Mouse (Mus musculus): ENCODE measurements at regions not wholly inside any gene's neighbourhood (a gene's known extent, or its start where the extent isn't known, plus 50 kb on each side); places are given as distances from the start of the nearest gene placed in this dataset.

DNA sequence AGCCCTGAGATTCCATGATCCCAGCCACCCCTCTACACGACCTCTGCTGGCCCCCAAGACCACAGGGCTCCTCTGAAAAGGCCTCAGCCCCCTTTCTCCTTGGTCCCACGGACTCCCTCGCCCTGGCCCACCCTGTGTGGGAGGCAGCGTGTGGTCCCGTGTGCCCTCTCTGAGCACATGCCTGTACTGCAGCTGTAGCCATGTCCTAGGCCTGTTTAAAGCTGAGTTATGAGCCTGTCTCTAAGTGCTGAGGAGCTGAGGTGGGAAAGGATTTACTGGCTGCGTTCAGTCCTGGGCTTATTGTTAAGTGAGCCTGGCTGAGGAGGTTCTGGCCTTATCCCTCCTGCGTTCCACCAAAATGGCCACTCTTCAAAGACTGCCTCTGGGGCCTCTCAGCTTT, 102.6 kb downstream of the Vegfa start:
- DNase-seq (ENCODE audit: low read depth, low spot score), result no peak

DNA sequence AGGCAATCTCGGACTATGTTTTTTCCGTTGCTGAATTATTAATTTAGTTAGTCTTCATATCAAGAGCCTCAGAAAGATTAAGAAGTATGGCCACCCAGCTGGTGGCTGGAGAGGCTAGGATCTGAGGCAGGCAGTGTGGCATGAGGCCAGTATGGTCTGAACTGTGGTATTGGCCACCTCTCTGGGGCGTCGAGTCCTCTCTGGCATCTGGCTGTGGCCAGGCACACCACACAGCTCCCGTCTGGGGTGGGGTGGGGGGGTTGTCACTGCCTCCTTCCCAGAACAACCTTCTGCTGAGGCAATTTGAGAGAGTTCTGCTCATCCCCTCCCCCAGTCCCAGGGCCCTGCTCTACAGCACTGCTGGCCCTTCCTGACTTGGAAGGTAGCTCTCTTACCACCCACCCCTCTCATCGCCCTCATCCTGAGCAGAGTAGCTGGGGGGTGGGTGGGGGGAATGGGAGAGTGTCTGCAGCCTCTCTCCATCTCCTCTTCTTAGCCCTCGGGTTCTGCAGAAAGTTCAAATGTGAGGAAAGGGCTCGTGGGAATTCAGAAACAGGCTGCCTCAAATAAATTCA, 103.2 kb downstream of the Vegfa start:
- DNase-seq (ENCODE audit: low read depth, low spot score), result no peak

DNA sequence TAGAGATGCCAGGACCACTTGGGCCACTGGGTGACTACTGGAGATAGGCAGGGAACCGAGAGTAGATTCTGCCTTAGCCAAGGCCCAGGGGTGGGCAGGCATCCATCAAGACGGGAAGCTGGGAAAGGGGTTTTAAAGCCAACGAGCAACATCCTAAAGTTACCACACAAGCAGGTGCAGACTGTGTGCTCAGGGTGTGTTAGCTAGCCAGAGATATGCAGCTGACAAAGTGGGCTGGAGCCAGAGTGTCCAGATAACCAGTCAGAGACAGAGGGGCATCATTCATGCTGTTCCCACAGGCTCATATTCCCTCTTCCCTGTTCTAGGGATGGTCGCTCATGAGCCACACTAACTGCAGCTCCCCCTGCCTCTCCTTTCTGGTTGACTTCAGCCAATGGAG, 104.2 kb downstream of the Vegfa start:
- DNase-seq (ENCODE audit: low read depth, low spot score), result no peak

DNA sequence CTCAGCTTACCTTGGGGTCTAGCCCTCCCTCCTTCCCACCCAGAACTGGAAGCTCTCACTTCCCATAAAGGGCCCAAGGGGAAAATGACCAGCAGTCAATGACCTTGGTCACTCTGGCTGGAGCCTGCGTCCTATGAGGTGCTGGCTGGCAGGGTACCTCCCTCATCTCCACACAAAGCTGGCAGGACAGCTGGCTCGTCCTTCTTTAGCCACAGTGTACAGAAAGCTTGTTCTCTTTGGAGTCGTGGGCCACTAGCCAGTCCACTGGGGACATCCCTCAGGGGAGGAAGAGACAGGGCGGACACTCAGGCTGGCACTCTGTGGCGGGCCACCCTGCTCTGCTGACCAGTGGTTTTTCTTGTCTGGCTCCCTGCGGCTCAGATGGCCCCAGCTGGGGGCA, 106.3 kb downstream of the Vegfa start:
- no peak for DNase-seq (ENCODE audit: low read depth, low spot score)

DNA sequence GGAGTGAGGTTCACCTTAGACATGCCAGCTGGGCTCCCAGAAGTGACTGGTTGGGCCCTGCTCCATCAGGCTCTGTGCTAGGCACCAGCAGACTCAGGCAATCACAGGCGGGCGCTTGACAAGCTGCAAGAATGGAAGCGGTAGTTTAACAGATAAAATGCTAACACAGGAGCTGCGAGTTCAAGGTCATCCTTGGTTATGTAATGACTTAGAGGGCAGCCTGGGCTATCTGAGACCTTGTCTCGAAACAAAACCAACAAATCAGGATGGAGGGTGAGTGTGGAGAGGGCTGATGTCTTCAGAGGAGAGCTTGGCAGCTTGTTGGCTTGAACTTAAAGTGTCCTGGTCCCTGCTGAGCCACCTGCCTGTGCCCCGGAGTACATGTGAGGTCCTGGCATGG, 107.6 kb downstream of the Vegfa start:
- no peak for DNase-seq (ENCODE audit: low read depth, low spot score)

DNA sequence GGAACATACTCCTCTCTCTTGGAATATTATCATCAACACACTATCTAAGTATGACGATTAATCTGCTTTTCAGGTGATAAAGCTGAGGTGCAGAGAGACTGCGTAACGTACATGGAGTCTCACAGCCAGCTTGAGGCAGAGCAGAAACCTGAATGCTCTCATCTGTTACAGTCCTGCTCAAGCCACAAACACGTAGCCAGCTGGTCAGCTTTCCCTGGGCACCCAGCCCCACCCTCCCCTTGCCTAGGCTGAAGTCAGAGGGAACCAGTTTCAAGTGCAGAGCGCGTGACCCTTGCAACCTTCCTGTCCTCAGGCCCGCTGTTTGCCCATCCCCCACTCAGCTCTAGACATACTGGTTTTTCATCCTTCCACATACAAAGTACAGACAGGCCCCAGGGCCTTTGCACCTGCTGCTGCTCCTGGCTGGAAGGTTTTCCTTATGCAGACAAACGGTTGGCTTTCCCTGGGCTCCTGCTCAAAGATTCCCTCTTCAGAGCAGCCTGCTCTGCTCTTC, 108.9 kb downstream of the Vegfa start:
- DNase-seq (ENCODE audit: low read depth, low spot score), result no peak

GRCm38 (mm10) chr17:45917647-45918046, 114.5 kb downstream of the Vegfa start:
- DNase-seq (ENCODE audit: low read depth, low spot score), result no peak

DNA sequence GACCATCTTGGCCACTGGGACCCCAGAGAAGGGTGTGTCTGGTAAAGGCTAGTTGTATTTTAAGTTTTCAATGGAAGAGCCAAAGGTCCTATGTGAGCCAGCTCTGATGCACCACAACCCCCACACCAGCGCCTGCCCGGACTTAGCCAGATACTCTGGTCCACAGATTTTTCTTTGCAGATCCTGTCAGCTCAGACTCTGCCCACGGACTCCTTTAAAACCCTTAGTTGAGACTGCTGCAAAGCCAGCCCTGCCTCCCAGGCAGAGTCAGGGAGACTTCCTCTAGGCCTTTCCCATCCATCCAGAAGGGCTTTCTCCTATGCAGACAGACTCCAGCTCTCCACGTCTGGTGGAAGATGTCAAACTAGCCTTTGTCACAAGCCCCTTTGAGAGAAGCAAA, 115.2 kb downstream of the Vegfa start:
- no peak for DNase-seq (ENCODE audit: low read depth, low spot score)

DNA sequence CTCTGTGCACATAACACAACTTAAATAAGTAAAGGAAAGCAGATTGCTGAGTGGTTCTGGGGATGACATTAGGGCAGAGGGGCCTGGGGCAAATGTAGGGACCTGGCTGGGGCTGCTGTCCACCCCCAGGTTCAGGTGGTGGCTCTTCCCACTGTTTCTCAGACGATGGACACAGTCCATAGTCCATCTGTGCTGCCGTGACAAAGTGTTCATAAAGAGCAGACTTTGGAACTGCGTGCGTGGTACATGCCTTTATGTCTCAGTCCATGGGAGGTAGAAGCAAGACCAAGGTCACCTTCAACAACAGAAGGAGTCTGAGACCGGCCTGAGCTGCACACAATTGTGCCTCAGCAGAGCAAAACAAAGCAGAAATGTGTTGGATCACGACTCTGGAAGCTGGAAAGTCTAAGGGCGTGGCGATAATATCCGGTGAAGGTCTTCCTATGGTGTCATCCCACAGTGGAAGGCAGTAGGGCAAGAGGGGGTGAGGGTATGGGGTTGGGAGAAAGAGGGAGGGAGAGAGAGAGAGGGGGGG, 117.4 kb downstream of the Vegfa start:
- no peak for DNase-seq (ENCODE audit: low read depth, low spot score)

DNA sequence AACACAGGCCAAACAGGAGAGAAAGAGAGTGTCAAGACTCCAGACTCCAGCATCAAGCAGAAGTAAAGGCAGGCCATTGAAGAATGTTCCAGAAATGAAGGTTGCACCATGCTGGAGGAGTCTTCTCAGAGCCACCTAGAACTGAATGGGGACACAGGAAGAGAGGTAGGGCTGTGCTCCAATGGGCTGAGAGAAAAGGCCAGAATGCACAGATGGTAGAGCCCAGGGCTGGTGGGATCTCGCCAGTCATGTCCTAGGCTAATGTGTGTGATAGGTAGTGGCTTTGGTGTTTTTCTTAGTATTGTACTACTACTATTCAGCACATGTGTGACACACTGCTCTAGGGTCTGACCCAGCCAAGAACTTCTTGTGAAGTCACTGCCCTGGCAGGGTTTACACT, 117.9 kb downstream of the Vegfa start:
- DNase-seq (ENCODE audit: low read depth, low spot score), result no peak

GRCm38 (mm10) chr17:45913671-45914070, 118.5 kb downstream of the Vegfa start:
- no peak for DNase-seq (ENCODE audit: low read depth, low spot score)

DNA sequence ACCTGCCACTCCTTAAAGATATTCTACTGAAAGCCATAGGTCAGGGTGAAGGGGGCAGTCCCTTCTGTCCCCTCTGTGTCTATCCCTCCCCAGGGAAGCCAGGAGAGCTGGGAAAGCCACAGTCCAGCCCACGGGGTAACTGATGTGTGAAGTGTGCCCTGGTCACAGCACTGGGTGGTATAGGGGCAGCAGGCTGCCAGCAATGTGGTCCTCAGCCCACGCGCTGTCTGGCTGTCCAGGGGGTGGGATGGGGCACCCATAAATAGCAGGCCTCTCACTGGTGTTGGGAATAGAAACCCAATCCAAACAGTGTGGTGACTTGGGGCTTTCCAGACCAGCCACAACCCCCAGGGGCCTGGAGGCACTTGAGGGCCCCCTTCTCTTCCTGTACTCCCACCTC, 120.0 kb downstream of the Vegfa start:
- no peak for DNase-seq (ENCODE audit: low read depth, low spot score)

- DNase-seq (ENCODE audit: low read depth, low spot score), result no peak
Measured at GRCm38 (mm10) chr17:45911201-45911731, 120.9 kb downstream of the Vegfa start.

DNA sequence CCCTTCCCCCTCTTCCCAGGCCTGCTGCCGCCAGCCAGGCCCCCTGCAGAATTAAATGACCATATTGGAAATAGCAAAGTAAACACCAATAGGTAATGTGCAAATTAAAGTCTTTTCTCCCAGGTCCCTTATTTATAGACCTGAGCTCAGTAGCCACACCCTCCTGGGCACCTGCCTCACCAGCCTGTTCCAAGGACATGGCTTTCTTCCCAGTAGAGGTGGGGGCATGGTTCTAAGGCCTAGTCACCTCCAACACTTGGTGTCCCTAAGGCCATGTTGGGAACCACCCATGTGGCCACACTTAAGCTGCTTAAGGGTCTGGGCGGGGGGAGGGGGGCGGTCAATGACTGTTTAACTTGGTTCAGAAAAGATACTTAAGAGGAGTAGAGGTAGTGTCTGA, 121.9 kb downstream of the Vegfa start:
- no peak for DNase-seq (ENCODE audit: low read depth, low spot score)

DNA sequence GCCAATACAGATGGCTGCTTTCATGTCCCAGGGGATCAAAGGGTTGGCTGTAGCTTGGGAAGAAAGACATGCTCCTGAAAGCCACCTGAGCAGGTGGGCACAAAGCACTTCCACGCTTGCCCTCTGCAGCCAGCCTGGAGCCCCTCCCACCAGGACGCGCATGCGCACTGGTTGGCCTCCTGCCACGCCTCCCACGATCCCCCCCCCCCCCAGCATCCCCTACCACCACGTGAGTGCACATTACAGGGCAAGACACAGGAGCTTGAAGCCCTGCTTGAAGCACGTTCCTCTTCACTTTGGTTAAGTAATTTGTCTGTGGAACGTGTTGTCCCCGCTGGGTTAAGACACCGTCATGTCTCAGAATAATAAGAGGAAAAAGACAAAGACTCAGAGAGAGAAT, 124.6 kb downstream of the Vegfa start:
- DNase-seq (ENCODE audit: low read depth, low spot score), result no peak

DNA sequence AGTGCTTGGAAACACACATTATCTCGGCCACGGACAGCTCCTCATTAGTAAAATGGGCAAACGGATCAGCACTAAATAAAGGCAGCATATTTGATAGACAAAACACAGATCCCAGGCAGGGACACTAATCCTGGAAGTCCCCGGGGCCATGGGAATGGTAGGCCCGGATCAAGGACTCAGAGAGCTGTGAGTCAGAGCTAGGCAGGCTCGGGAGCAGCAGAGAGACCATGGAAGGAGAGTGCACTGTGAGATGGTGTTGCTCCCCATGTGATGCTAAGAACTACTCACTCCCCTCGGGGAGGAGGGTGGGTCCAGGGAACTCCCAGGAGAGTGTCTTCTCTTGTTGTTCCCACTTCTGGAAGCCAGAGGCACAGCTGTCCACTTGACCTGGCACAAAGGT, 126.6 kb downstream of the Vegfa start:
- DNase-seq (ENCODE audit: low read depth, low spot score), result no peak

DNA sequence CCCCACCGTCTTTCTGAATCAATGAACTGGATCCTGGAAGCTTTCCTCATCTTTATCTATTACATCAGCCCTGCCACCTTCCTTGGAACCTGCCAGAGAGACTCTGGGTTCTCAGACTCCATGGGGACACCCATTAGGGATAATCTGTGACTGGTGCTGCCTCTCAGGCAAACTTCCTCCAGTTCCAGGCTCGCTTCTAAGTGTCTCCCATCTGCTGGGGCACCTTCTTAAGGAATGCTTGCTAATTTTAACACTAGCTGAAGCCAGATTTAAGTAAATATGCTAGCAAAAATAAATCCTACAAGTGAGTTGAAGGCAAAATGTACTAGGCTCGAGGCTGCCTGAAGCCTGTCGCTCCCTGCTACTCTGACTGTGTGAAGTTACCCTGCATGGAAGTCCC, 127.9 kb downstream of the Vegfa start:
- DNase-seq (ENCODE audit: low read depth, low spot score), result no peak

DNA sequence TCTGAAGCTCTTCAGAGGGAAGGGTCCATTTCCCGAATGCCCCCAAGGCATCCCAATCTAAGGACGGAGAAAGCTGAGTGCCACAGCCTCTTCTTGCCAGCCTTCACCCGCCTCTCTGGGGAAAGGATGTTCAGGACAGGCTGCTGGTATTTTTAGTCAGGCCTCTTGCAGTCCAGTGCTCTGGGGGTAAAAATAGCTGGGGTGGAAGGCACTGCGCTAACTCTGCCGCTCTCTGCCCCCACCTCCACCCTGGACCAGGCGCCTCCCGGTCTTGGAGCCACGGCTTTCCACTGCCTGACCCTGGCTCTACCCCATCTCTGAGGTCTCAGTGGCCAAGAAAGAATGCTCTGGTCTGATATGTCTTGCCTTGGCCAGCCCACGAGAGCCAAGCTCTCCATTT, 128.9 kb downstream of the Vegfa start:
- DNase-seq (ENCODE audit: low read depth, low spot score), result no peak

GRCm38 (mm10) chr17:45902668-45903067, 129.5 kb downstream of the Vegfa start:
- no peak for DNase-seq (ENCODE audit: low read depth, low spot score)

GRCm38 (mm10) chr17:45896922-45897302, 135.3 kb downstream of the Vegfa start:
- no peak for DNase-seq (ENCODE audit: low read depth, low spot score)

DNA sequence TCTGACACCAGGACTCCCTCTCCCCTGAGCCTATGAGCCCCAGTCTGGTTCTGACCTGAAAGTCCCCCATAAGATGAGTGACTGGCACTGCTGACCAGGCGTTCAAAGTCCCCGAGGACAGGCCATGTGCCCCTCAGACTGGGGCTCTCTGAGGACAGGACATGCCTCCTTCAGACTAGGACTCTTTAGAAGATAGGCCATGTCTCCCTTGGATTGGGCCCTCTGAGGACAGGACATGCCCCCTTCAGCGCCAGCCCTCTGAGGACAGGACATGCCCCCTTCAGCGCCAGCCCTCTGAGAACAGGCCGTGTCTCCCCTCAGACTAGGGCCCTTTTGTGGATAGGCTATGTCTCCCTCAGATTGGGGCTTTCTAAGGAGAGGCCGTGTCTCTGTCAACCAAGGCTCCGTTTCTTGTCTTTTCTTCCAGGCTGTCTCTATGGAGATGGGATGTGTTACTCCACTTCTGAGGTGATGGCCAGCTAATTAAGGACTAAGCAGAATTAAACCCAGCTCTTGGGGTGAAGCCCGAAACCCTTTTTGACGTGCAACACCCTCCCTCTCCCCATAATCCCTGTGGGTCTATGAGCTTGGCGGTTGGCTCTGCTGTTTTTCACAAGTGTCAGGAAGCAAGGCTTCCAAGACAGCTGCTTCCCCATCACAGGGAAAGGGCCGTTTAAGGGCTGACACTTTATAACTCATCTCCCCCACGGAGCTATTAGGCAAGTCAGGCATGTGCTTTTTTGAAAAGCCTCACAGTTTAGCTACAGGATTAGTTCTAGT, 135.8 kb downstream of the Vegfa start:
- DNase-seq (ENCODE audit: low read depth, low spot score), result no peak

DNA sequence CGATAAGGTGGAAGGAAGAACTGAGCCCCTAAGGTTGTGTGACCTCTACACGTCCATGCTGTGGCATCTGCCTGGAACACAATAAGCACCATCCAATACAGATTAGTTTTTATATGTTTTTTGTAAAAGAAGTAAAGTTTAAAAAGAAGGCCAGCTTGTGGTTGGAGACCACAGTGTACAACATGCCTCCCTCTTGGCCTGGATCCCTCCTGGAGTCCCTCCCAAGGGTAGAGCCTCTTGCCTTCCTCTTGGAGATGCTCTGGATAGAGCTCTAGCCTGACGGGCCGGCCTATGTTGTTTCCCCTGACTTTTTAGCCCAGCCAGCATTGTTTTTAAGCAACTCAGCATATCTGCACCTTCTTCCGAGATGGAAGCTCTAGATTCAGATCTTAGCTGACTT, 138.0 kb downstream of the Vegfa start:
- no peak for DNase-seq (ENCODE audit: low read depth, low spot score)

DNA sequence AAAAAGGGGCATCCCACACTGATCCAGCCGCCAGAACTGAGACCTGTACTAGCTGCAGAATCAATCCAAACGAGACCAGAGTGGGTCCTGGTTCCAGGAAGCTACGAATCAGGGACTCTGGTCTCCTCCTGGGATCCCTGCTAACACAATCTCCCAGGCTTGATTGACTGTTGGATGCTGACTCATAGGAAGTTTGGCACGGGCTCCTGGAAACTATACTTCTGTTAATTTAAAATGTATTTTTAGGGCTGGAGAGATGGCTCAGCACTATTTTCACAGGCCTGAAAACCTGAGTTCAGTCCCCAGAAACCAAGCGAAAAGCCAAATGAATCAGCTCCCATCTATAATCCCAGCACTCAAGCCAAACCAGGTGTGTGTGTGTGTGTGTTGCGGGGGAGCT, 138.5 kb downstream of the Vegfa start:
- no peak for DNase-seq (ENCODE audit: low read depth, low spot score)

All from retina, postnatal 7 days (tissue).